Mouse (Mus musculus): ENCODE measurements around the gene A030005L19Rik. TPM values are rescaled to one million over a fixed set of nuclear protein-coding genes. Genes with fewer than 3 reads are reported as not detected.

The A030005L19Rik gene
- total RNA-seq, 2 experiments from 2014 or later = not detected

Other genes starting within 250 kb of the A030005L19Rik start
- gene Mff, start 188.4 kb upstream of the A030005L19Rik start, total RNA-seq (2021) = 100 to 1,000 TPM; 134 to 137 TPM
- gene Tm4sf20, start 144.9 kb upstream of the A030005L19Rik start, total RNA-seq (2021) = not detected
- gene Gm47791, start 142.1 kb upstream of the A030005L19Rik start, total RNA-seq (2021) = not detected
- gene Agfg1, start 73.8 kb upstream of the A030005L19Rik start, total RNA-seq (2021) = 10 to 100 TPM; 20.4 to 23.4 TPM
- not detected for gene A030014E15Rik, start 11.6 kb downstream of the A030005L19Rik start, total RNA-seq (2021)
- gene Gm6217, start 18.1 kb downstream of the A030005L19Rik start, total RNA-seq (2021) = not detected
- not detected for gene A030003K21Rik, start 30.1 kb downstream of the A030005L19Rik start, total RNA-seq (2021)
- not detected for gene Gm7544, start 42.7 kb downstream of the A030005L19Rik start, total RNA-seq (2021)
- gene Gm47955, start 47.0 kb downstream of the A030005L19Rik start, total RNA-seq (2021) = not detected
- gene Gm47959, start 87.2 kb downstream of the A030005L19Rik start, total RNA-seq (2021) = not detected
- not detected for gene Slc19a3, start 125.1 kb downstream of the A030005L19Rik start, total RNA-seq (2021)
- not detected for gene Krtap28-10, start 129.2 kb downstream of the A030005L19Rik start, total RNA-seq (2021)
- gene Gm47969, start 131.6 kb downstream of the A030005L19Rik start, total RNA-seq (2021) = not detected
- gene A030005K14Rik, start 146.1 kb downstream of the A030005L19Rik start, total RNA-seq (2021) = not detected
- gene Krtap28-13, start 147.6 kb downstream of the A030005L19Rik start, total RNA-seq (2021) = not detected
- gene Ccl20, start 203.4 kb downstream of the A030005L19Rik start, total RNA-seq (2021) = not detected
- not detected for gene Daw1, start 246.4 kb downstream of the A030005L19Rik start, total RNA-seq (2021)

All from gastrocnemius, adult 18-20 months (tissue).